Mouse (Mus musculus): Measurements from ENCODE around the gene Ptma. TPM values are rescaled to one million over a fixed set of nuclear protein-coding genes. Genes with fewer than 3 reads are reported as not detected.

Ptma gene
- total RNA-seq, 2 experiments from 2014 or later, result 353 to 363 TPM

- H3K4me3 ChIP-seq, result no peak overlapping the region
- no peak overlapping the region for H3K27ac ChIP-seq
- no peak for TF ChIP-seq CTCF (IDR thresholded peaks at IDR 0.05)
- DNase-seq (ENCODE audit: extremely low spot score in 1 of 2, low spot score in 2 of 2), result no peak
- intact Hi-C loops (cut with DNase I), result no loop called here
Observed at GRCm38 (mm10) chr1:86498611-86499010, 27.9 kb upstream of the Ptma start.

GRCm38 (mm10) chr1:86499903-86500302 lies 26.6 kb upstream of the Ptma start:
- intact Hi-C loops (cut with DNase I), result loop anchor here (2.0 kb wide), 1 partner anchor 27 kb away; no protein-coding TSS in a partner anchor
- Histone ChIP-seq H3K4me3 (no peak overlapping the region), H3K27ac (peak overlapping the region; percentile 30; the same call in 1 of the 2 replicates)
- TF ChIP-seq CTCF (IDR thresholded peaks at IDR 0.05), result peak; percentile 72
- DNase-seq (ENCODE audit: extremely low spot score in 1 of 2, low spot score in 2 of 2), result peak in 1 of 2 experiments; percentile 56

- intact Hi-C loops (cut with DNase I), result loop anchor here (1.0 to 2.0 kb wide), 4 partner anchors 28 to 60 kb away; no protein-coding TSS in a partner anchor
Observed at GRCm38 (mm10) chr1:86500681-86501080, 25.8 kb upstream of the Ptma start.

GRCm38 (mm10) chr1:86501114-86501532 lies 25.4 kb upstream of the Ptma start:
- peak; percentile 68 to 71 for DNase-seq (ENCODE audit: extremely low spot score in 1 of 2, low spot score in 2 of 2)
- intact Hi-C loops (cut with DNase I), result loop anchor here (1.0 to 2.0 kb wide), 4 partner anchors 27 to 61 kb away; no protein-coding TSS in a partner anchor

More at GRCm38 (mm10) chr1:86500681-86501080, 25.8 kb upstream of the Ptma start:
- DNase-seq (ENCODE audit: extremely low spot score in 1 of 2, low spot score in 2 of 2), result no peak
- no peak for TF ChIP-seq CTCF (IDR thresholded peaks at IDR 0.05)
- H3K4me3 ChIP-seq, result no peak overlapping the region
- H3K27ac ChIP-seq, result peak overlapping the region; percentile 78

GRCm38 (mm10) chr1:86501559-86501958 lies 25.0 kb upstream of the Ptma start:
- peak; percentile 90 to 96 for DNase-seq (ENCODE audit: extremely low spot score in 1 of 2, low spot score in 2 of 2)
- Histone ChIP-seq H3K4me3 (no peak overlapping the region), H3K27ac (peak overlapping the region; percentile 86)
- intact Hi-C loops (cut with DNase I), result loop anchor here (1.0 to 2.0 kb wide), 4 partner anchors 27 to 61 kb away; no protein-coding TSS in a partner anchor
- TF ChIP-seq CTCF (IDR thresholded peaks at IDR 0.05), result peak; percentile 96

More at GRCm38 (mm10) chr1:86501114-86501532, 25.4 kb upstream of the Ptma start:
- Histone ChIP-seq H3K27ac (peak overlapping the region; percentile 86), H3K4me3 (no peak overlapping the region)
- TF ChIP-seq CTCF (IDR thresholded peaks at IDR 0.05), result peak; percentile 58

GRCm38 (mm10) chr1:86502221-86503048 lies 24.1 kb upstream of the Ptma start:
- Histone ChIP-seq H3K4me3 (no peak overlapping the region), H3K27ac (peak overlapping the region; percentile 64)
- no peak for DNase-seq (ENCODE audit: extremely low spot score in 1 of 2, low spot score in 2 of 2)
- intact Hi-C loops (cut with DNase I), result no loop called here
- no peak for TF ChIP-seq CTCF (IDR thresholded peaks at IDR 0.05)

GRCm38 (mm10) chr1:86503165-86503747 lies 23.3 kb upstream of the Ptma start:
- Histone ChIP-seq H3K4me3 (peak overlapping the region; percentile 48), H3K27ac (peak overlapping the region; percentile 98)
- no peak for TF ChIP-seq CTCF (IDR thresholded peaks at IDR 0.05)
- intact Hi-C loops (cut with DNase I), result no loop called here
- no peak for DNase-seq (ENCODE audit: extremely low spot score in 1 of 2, low spot score in 2 of 2)

- peak; percentile 61 for TF ChIP-seq CTCF (IDR thresholded peaks at IDR 0.05)
- intact Hi-C loops (cut with DNase I), result loop anchor here (1.0 kb wide), 1 partner anchor 21 kb away; no protein-coding TSS in a partner anchor
- Histone ChIP-seq H3K27ac (peak overlapping the region; percentile 98), H3K4me3 (peak overlapping the region; percentile 48)
- DNase-seq (ENCODE audit: extremely low spot score in 1 of 2, low spot score in 2 of 2), result peak; percentile 90 to 93
Observed at GRCm38 (mm10) chr1:86503906-86504696, 22.4 kb upstream of the Ptma start.

GRCm38 (mm10) chr1:86504697-86505421 lies 21.7 kb upstream of the Ptma start:
- no peak for TF ChIP-seq CTCF (IDR thresholded peaks at IDR 0.05)
- peak overlapping the region; percentile 98 for H3K27ac ChIP-seq
- peak overlapping the region; percentile 48 for H3K4me3 ChIP-seq
- intact Hi-C loops (cut with DNase I), result loop anchor here (1.0 kb wide), 1 partner anchor 20 kb away; no protein-coding TSS in a partner anchor
- DNase-seq (ENCODE audit: extremely low spot score in 1 of 2, low spot score in 2 of 2), result no peak

- intact Hi-C loops (cut with DNase I), result no loop called here
- peak overlapping the region; percentile 98 for H3K27ac ChIP-seq
- no peak for DNase-seq (ENCODE audit: extremely low spot score in 1 of 2, low spot score in 2 of 2)
- no peak overlapping the region for H3K4me3 ChIP-seq
- TF ChIP-seq CTCF (IDR thresholded peaks at IDR 0.05), result no peak
Observed at GRCm38 (mm10) chr1:86505461-86505860, 21.1 kb upstream of the Ptma start.

- DNase-seq (ENCODE audit: extremely low spot score in 1 of 2, low spot score in 2 of 2), result no peak
- no peak for TF ChIP-seq CTCF (IDR thresholded peaks at IDR 0.05)
- peak overlapping the region; percentile 67 for H3K27ac ChIP-seq
- intact Hi-C loops (cut with DNase I), result no loop called here
- H3K4me3 ChIP-seq, result no peak overlapping the region
Observed at GRCm38 (mm10) chr1:86506420-86506819, 20.1 kb upstream of the Ptma start.
